Mouse (Mus musculus) ES-E14 (cell line): Measurements from ENCODE around the gene Itpr2. TPM values are rescaled to one million over a fixed set of nuclear protein-coding genes. Genes with fewer than 3 reads are reported as not detected.

ENCODE experiments used
- DNase-seq: peaks from one replicate; pipeline ENCODE4 v3.0.0-alpha.2; 2013; ENCODE audit warnings: low read depth, low spot score
- H3K27ac ChIP-seq: 2 replicates; pipeline ENCODE4 v1.5.1; 2012; ENCODE audit warnings: low read depth, mild to moderate bottlenecking, low read length, moderate library complexity, mixed read lengths; ENCODE audit not compliant: poor library complexity, insufficient read depth, severe bottlenecking
- H3K36me3 ChIP-seq: 2 replicates; pipeline ENCODE4 v1.6.1; 2012; ENCODE audit warnings: mild to moderate bottlenecking, low read length, moderate library complexity, mixed read lengths; ENCODE audit not compliant: control insufficient read depth, poor library complexity, insufficient read depth, severe bottlenecking
- H3K4me1 ChIP-seq, 2 experiments: fragments of 150-350 bp in 1 of 2; sonication (generic) in 1 of 2; 2 replicates each; pipeline ENCODE4 v1.6.1; 2012; ENCODE audit warnings: low read length in 2 of 2, mild to moderate bottlenecking in 1 of 2, mixed read lengths in 1 of 2; ENCODE audit not compliant: control insufficient read depth in 2 of 2, insufficient read depth in 2 of 2, poor library complexity in 1 of 2
- H3K4me3 ChIP-seq, 2 experiments: fragments of 150-350 bp in 1 of 2; sonication (generic) in 1 of 2; 2 replicates each; pipeline ENCODE4 v1.5.1; 2012; ENCODE audit warnings: low read length in 2 of 2, low read depth in 1 of 2, mild to moderate bottlenecking in 1 of 2, mixed read lengths in 1 of 2; ENCODE audit not compliant: insufficient read depth in 1 of 2, poor library complexity in 1 of 2, severe bottlenecking in 1 of 2
- H3K9ac ChIP-seq: 2 replicates; pipeline ENCODE4 v1.6.1; 2012; ENCODE audit warnings: low read depth, mild to moderate bottlenecking, low read length, mixed read lengths; ENCODE audit not compliant: poor library complexity, insufficient read depth, severe bottlenecking
- H3K9me3 ChIP-seq: fragments of 150-350 bp; sonication (generic); 2 replicates; pipeline ENCODE4 v1.6.1; 2012; ENCODE audit warnings: low read depth, mild to moderate bottlenecking, low read length; ENCODE audit not compliant: control insufficient read depth, insufficient read depth
- CHD2 ChIP-seq: IDR thresholded peaks from 2 replicates; pipeline ENCODE4 v1.6.1; 2014; ENCODE audit warnings: mild to moderate bottlenecking, low read depth, low read length, inconsistent platforms
- HCFC1 ChIP-seq: IDR thresholded peaks from 2 replicates; pipeline ENCODE4 v1.6.1; 2012; ENCODE audit warnings: low read length, inconsistent platforms, borderline replicate concordance; ENCODE audit not compliant: insufficient read depth
- MAFK ChIP-seq: IDR thresholded peaks from 2 replicates; pipeline ENCODE4 v1.6.1; 2014; ENCODE audit warnings: mild to moderate bottlenecking, low read depth, low read length, inconsistent platforms; ENCODE audit not compliant: insufficient read depth
- ZC3H11A ChIP-seq: IDR thresholded peaks from 2 replicates; pipeline ENCODE4 v1.6.1; 2012; ENCODE audit warnings: low read depth, mild to moderate bottlenecking, inconsistent platforms, low read length, borderline replicate concordance
- ZNF384 ChIP-seq: IDR thresholded peaks from 2 replicates; pipeline ENCODE4 v1.6.1; 2012; ENCODE audit warnings: low read depth, low read length, inconsistent platforms
- in situ Hi-C, 2 experiments: fragments of 600-800 bp; cut with MboI; formaldehyde crosslinking; loops; one replicate each; pipeline ENCODE4 v1.15.1; 2025; ENCODE audit warnings: low sequenced_read_pairs in 2 of 2, inconsistent platforms in 1 of 2; ENCODE audit not compliant: unreplicated experiment in 2 of 2
- total RNA-seq: library from RNA; depleted of rRNA; stranded (reverse); fragments of 300-350 nt; gene quantifications from 2 replicates; pipeline ENCODE4 v1.2.3, GENCODE M21; 2012

The Itpr2 gene
- total RNA-seq, 1 experiment, result 1.5 TPM

- in situ Hi-C loops, result no loop called here
Measured at GRCm38 (mm10) chr6:146196701-146197100, 305.3 kb downstream of the Itpr2 start.

GRCm38 (mm10) chr6:146195854-146196457 is 306.1 kb downstream of the Itpr2 start:
- no peak overlapping the region for H3K27ac ChIP-seq
- no peak for TF ChIP-seq ZNF384
- TF ChIP-seq CHD2, result no peak
- H3K9ac ChIP-seq, result no peak overlapping the region
- no peaks in the 10 kb centered on the region for H3K9me3 ChIP-seq
- in situ Hi-C loops, result no loop called here
- no peaks in the 10 kb centered on the region; the same call in 1 of the 2 replicates for H3K36me3 ChIP-seq
- H3K4me1 ChIP-seq, result no peaks in the 10 kb centered on the region
- no peak for DNase-seq
- no peak overlapping the region for H3K4me3 ChIP-seq

More at GRCm38 (mm10) chr6:146196701-146197100, 305.3 kb downstream of the Itpr2 start:
- no peaks in the 10 kb centered on the region for H3K9me3 ChIP-seq
- TF ChIP-seq HCFC1 (no peak), ZC3H11A (no peak), CHD2 (no peak), ZNF384 (no peak), MAFK (no peak)
- H3K4me1 ChIP-seq, result no peaks in the 10 kb centered on the region
- no peak overlapping the region for H3K27ac ChIP-seq
- DNase-seq, result no peak
- H3K36me3 ChIP-seq, result no peaks in the 10 kb centered on the region; the same call in 1 of the 2 replicates
- H3K4me3 ChIP-seq, result no peak overlapping the region
- no peak overlapping the region for H3K9ac ChIP-seq

DNA sequence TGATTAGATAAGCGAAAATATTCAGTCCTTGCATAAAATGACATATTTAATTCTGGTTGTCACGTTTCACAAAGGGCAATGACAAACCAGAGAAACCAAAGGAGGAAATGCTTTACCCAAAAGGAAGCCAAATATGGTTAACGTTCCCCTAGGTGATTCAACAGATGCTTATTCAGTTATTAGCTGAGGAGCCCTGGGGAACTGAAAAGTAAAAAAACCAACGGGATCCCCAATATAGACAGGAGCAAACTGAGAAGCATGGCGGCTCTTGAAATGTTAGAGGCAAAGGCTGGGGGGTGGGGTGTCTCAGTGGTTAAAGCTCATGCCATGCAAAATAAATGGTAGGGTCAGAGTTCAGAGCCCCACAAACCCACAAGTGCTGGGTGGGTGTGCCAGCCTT is 310.1 kb downstream of the Itpr2 start:
- Histone ChIP-seq H3K9me3 (no peaks in the 10 kb centered on the region), H3K4me3 (no peak overlapping the region), H3K27ac (no peak overlapping the region), H3K9ac (no peak overlapping the region), H3K36me3 (no peaks in the 10 kb centered on the region), H3K4me1 (no peaks in the 10 kb centered on the region)
- TF ChIP-seq HCFC1 (no peak), ZNF384 (no peak), CHD2 (no peak), MAFK (no peak), ZC3H11A (no peak)
- in situ Hi-C loops, result no loop called here
- no peak for DNase-seq

DNA sequence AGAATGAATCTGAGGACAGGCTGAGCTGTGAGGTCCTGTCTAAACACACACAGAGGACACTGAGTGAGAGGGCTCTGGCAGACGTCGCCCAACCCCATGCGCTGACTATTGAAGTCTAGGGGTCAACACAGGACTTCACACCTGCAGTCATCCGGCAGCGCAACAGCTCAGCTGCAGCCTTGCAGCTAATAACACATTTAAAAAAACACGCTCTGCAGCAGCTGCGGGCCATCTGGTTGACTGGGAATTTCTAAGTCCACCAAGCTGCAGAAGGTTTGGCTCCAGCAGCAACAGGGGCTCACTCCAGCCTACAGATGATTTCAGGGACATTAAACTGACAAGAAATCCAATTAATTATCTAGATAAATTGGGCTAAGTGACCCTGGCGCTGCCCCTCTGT is 312.0 kb downstream of the Itpr2 start:
- H3K27ac ChIP-seq, result no peak overlapping the region
- no peak for DNase-seq
- no peak overlapping the region for H3K4me3 ChIP-seq
- no peaks in the 10 kb centered on the region for H3K9me3 ChIP-seq
- TF ChIP-seq HCFC1 (no peak), MAFK (no peak), CHD2 (no peak), ZNF384 (no peak), ZC3H11A (no peak)
- H3K4me1 ChIP-seq, result no peaks in the 10 kb centered on the region
- H3K36me3 ChIP-seq, result no peaks in the 10 kb centered on the region
- no peak overlapping the region for H3K9ac ChIP-seq
- in situ Hi-C loops, result no loop called here

DNA sequence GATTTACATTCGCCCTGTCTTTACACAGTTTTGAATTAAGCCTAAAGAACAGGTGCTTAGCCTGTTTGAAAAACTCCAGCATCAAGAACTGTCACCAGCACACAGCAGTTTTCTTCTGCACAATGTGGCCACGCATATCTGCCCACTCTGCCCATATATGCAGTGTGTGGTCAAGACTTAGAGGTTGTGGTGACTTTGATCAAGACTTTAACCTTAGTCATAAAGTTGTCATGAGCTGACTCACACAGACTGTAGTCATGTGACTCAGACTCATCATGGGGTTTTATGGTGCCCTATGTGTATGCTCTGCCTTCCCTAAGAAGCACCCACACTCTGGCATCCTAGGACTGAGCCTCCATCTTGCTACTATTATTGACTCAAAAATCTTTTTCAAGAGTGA is 316.5 kb downstream of the Itpr2 start:
- TF ChIP-seq ZNF384, result no peak
- no peak for TF ChIP-seq HCFC1
- TF ChIP-seq ZC3H11A, result no peak
- TF ChIP-seq CHD2, result no peak
- no peak for TF ChIP-seq MAFK
- no peak overlapping the region for H3K9ac ChIP-seq
- no peak overlapping the region for H3K27ac ChIP-seq
- H3K4me1 ChIP-seq, result no peaks in the 10 kb centered on the region
- in situ Hi-C loops, result no loop called here
- H3K4me3 ChIP-seq, result no peak overlapping the region
- H3K9me3 ChIP-seq, result no peaks in the 10 kb centered on the region
- no peaks in the 10 kb centered on the region for H3K36me3 ChIP-seq
- no peak for DNase-seq
